In the genomic region with DNA sequence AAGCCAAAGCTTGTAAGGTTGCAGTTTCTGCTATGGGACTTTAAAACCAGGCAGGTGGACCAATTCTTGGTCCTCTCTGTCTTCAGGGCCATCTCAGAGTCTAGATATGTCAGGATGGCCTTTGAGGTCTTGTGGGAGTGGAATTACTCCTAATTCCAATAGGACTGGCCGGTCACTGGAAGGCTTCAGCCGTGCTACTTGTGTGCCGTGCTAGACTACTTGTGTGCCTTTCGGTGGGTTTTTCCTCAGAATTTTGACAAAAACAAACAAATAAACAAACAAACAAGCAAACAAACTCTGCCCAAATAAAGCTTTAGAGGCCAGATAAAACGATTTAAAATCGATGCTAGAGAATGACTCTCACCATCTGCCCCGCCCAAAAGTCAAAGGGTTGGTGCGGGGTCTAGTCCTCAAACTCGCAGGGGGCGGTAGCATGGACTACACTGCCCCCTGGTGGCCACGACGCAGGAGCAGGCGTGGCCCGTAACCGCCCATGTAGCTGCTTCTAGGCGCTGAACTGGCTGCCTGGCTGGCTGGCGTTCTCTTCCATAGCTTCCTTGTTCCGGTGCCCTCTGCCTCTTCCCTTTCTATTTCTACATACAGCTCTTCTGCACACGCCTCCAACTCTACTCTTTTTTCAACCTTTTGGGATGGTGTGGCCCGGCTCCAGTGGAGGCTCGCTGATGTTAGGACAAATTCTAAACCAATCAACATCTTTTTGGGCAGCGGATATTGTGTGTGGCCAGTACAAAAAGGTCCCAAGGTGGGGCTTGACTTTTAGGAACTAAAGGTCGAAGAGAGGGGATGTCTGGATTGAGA, we compare ENCODE assay signal across 8 mouse cellular contexts. TPM values are rescaled to one million over a fixed set of nuclear protein-coding genes. Genes with fewer than 3 reads are reported as not detected.
DNase-seq lines count a peak whose midpoint lies in the region; ATAC-seq lines count a peak whose summit lies in the region.

No protein-coding gene starts in this region.

- H3K4me2 ChIP-seq in hindbrain, embryonic 15.5 days, result peak overlapping the region; percentile 41

- H3K27ac ChIP-seq in hindbrain, embryonic 15.5 days (replicated peaks), result no peak overlapping the region

- H3K4me1 ChIP-seq in hindbrain, embryonic 15.5 days (replicated peaks), result peaks cover 9% of the 10 kb centered on the region

- peak; percentile 94 for ATAC-seq in hindbrain, embryonic 15.5 days (ENCODE audit: low FRiP score, low read depth)

- 17% methylated on average over 23 of the region's 23 CpGs for WGBS in hindbrain, embryonic 15.5 days

- no peaks in the 10 kb centered on the region for H3K9me3 ChIP-seq in hindbrain, embryonic 15.5 days

- no peaks in the 10 kb centered on the region for H3K36me3 ChIP-seq in hindbrain, embryonic 15.5 days

- no peak overlapping the region for H3K4me3 ChIP-seq in hindbrain, embryonic 15.5 days

- peak; percentile 98 for DNase-seq in NIH3T3 (ENCODE audit: low read depth)
- peak; percentile 92 to 93 for DNase-seq in cerebellum, postnatal 10 days
- DNase-seq in frontal cortex, postnatal 36 days (ENCODE audit: low spot score in 2 of 2), result peak; percentile 58 to 69
- peak; percentile 64 to 68 for DNase-seq in layer of hippocampus, postnatal 36 days
- peak; percentile 94 for DNase-seq in lung, postnatal 36 days
- peak; percentile 93 for DNase-seq in retina, embryonic 14.5 days (ENCODE audit: low spot score)
- peak; percentile 93 for DNase-seq in thymus, postnatal 4 days

- H3K9ac ChIP-seq in hindbrain, embryonic 15.5 days, result peak overlapping the region; percentile 24; the same call in 1 of the 2 replicates

- H3K27me3 ChIP-seq in hindbrain, embryonic 15.5 days, result no peaks in the 10 kb centered on the region

RNA-seq across cellular contexts. Expression of gene Scgb1a1, which starts 5.4 kb away (rescaled TPM):
- polyA plus RNA-seq in hindbrain, embryonic 15.5 days (2015; fragmentation: Nextera tagmentation; extraction: Ambion mirVana), result not detected in 2 replicates
- total RNA-seq in layer of hippocampus, postnatal 36 days (2021), result not detected

RNA-seq across cellular contexts. Expression of gene Asrgl1, which starts 53.0 kb away (rescaled TPM):
- polyA plus RNA-seq in hindbrain, embryonic 15.5 days (2015; fragmentation: Nextera tagmentation; extraction: Ambion mirVana), result 25.1 and 28.2 TPM in 2 replicates
- 100 to 1,000 TPM; 134 to 156 TPM for total RNA-seq in layer of hippocampus, postnatal 36 days (2021)
